Mouse (Mus musculus): ENCODE measurements around the gene Acsf3.

Acsf3 gene

DNA sequence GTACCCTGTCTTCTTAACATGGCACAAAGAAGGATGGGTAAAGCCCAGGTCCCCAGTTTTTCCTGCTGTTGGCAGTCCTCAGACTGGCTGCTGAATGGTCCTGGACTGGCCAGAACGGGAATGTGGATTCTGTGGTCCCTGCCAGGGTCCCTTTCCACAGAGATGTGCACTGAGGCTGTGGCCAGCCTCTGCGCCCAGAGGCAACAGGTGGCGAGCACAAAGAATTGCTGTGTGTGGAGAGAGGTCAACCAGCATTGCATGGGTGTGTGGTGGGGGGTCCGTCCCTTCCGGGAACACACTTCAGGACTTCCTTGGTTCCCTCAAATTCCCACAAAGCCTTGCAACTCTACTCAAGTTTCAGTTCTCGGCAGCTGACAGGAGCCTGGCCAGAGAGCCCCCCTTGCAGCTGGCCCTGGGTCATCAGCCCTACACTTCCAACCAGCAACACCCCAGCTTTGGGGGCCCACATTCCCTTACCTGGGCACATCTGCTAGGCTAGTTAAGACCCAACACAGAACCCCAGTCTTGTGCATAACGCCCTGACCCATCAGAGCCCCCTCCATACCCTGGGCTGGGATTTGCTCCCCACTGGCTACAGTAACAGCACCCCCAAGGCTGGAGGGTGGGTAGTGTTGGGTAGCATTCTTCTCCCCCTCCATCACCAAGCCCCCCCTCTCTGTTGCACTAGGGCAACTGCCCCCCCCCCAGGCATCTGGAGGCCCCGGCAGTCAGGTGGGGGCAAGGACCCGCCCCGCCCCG is 74.0 kb downstream of the Acsf3 start:
- in situ Hi-C loops (cut with MboI, MseI): no loop called here

- in situ Hi-C loops (cut with MboI, MseI): no loop called here
Measured at GRCm38 (mm10) chr8:122850641-122851240, 75.5 kb downstream of the Acsf3 start.

DNA sequence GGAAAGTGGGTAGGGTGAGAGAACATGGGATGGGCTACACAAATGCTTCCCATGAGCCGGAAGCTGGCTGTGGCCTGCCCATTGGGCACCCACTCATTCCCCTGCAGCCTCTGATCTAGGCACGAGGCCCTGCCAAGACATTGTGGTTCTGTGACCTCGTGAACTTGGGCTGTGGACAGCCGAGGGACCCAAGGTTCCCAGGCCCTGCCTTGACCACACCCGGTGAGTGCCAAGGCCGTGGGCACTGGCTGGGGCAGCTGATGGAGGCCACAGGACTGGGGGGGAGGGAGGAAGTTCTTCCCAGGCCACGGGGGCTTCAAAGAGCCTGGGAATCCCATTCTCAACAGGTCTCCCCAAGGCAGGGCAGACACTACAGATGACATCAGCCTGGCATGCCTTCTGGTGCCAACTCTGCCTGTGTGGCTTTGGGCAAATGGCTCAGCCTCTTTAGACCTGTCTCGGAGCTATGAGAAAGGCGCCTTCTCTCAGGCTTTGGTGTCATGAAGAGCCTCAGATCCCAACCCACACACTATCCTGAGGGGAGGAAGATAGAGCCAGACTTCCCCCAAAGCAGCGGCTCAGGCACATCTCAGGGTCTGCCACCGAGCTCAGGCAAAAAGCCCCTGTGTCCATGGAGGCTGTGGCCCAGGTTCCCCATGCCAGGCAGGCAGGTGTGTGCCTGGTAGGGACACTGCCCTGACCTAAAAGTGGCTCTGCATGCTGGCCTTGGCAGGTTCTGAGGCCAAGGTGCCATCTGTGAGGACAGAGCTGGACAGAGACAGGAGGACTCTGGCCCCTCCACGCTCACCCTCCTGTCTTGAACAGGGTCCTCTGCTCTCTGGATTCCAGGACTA is 76.6 kb downstream of the Acsf3 start:
- in situ Hi-C loops (cut with MboI, MseI): no loop called here

DNA sequence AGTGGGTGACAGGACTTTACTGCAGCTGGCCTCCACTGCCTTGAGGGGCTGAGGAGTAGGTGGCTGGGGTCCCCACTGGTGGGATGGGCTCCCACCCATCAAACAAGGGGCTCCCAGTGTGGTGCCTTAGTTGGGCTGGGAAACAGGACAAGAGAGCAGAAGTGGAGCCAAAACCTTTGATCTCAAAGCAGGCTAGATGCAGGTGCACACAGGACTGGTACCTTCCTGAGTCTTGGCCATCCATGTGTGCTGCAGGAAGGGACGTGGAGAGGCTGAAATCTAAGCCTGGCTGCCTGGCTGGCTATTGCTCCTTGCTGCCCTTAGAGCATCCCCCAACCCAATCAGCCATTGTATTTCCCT is 77.2 kb downstream of the Acsf3 start:
- in situ Hi-C loops (cut with MboI, MseI): no loop called here

DNA sequence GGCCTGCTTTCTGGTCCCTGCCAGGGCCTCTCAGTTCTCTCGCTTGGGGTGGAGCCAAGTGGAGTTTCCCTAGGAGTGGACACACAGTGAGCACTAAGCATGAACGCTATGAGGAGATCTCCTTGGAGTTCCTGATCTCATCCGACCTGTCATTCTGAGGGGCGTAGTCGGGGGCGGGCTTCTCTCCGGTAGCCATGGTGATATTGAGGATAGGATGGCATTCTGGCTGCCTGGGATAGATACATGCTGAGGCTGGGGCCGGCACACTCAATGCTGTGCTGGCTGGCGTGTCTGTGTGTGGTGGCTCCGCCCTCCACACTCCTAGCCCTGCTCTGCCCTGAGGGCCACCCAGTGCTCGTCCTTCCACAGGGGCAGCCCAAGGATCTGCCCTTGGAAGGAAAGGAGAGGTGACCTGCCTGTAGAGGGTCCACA is 78.1 kb downstream of the Acsf3 start:
- in situ Hi-C loops (cut with MboI, MseI): no loop called here

GRCm38 (mm10) chr8:122854388-122854787 is 79.1 kb downstream of the Acsf3 start:
- in situ Hi-C loops (cut with MboI, MseI): no loop called here

DNA sequence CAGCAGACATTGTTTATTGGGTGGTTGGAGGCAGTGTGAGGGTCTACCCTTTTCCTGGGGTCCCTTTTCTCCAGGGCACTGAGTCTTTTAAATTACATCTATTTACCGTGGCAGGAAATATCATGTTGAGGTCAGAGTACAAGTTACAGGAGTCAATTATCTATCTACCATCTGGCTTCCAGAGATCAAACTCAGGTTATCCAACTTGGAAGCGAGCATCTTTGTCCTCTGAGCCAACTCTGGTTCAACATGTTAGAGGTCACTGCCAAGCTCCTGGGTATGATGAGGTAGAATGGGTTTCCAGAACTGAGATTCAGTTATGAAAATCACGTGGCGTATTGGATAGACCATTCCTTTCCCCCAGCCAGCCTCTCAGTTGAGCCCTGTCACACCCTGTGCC is 79.8 kb downstream of the Acsf3 start:
- in situ Hi-C loops (cut with MboI, MseI): no loop called here

- in situ Hi-C loops (cut with MboI, MseI): no loop called here
Measured at GRCm38 (mm10) chr8:122856288-122856687, 81.0 kb downstream of the Acsf3 start.

- in situ Hi-C loops (cut with MboI, MseI): no loop called here
Measured at GRCm38 (mm10) chr8:122859843-122860242, 84.6 kb downstream of the Acsf3 start.

DNA sequence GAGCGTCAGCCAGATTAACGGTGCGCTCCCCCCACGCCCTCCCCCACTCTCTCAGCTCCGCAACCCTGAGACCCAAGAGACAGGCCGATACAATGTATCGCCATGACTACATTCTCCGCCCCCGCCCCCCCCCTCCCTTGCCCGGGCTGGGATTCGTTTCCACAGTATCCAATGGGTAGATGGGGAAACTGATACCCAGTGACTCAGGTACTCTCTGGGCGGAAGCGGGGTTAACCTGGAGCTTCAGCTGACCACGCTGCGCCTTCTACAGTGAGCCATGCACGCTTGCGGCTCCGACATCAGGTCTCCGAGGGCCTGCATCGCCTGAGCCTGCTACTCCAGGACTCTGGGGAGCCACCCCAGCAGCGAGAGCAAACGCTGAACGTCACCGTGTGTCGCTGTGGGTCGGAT is 89.4 kb downstream of the Acsf3 start:
- in situ Hi-C loops (cut with MboI, MseI): no loop called here

- in situ Hi-C loops (cut with MboI, MseI): no loop called here
Measured at GRCm38 (mm10) chr8:122865441-122865840, 90.2 kb downstream of the Acsf3 start.

DNA sequence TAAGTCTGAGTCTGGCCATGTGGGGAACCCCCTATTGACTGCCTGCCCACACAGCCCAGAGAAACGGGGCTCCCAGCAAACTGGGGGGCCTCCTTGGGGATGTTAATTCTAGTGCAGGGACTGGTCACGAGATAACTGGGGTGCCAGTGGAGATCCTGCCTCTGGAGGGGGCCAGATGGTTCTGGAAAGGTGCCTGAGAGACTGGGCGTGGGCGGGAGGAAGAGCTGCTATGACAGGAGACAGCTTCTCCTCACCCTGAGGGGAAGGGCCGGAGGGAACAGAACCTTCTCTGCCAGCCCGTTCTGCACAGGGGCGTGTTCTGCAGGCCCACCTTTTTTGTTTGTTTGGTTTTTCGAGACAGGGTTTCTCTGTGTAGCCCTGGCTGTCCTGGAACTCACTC is 90.9 kb downstream of the Acsf3 start:
- in situ Hi-C loops (cut with MboI, MseI): no loop called here
